Mouse (Mus musculus) layer of hippocampus, adult 18-20 months (tissue): ENCODE results near the gene Tdrd12. TPM values are rescaled to one million over a fixed set of nuclear protein-coding genes. Genes with fewer than 3 reads are reported as not detected.
A peak's percentile ranks its signal among the peaks of the same experiment; 100 is the strongest.
"Not testable (repeated sequence)": the region's sequence is repeated elsewhere in the genome, so short reads cannot be mapped to it uniquely, and the experiment has no call there.

Source experiments
- DNase-seq, 2 experiments: peaks; one replicate each; pipeline ENCODE4 v3.0.0; 2022; ENCODE audit warnings: low spot score in 2 of 2
- total RNA-seq, 2 experiments: library from RNA; stranded (reverse); gene quantifications; 2 replicates each; pipeline ENCODE4 v1.2.3; 2021

Tdrd12 gene
- total RNA-seq, 2 experiments from 2014 or later = 0.27 to 0.56 TPM

DNA sequence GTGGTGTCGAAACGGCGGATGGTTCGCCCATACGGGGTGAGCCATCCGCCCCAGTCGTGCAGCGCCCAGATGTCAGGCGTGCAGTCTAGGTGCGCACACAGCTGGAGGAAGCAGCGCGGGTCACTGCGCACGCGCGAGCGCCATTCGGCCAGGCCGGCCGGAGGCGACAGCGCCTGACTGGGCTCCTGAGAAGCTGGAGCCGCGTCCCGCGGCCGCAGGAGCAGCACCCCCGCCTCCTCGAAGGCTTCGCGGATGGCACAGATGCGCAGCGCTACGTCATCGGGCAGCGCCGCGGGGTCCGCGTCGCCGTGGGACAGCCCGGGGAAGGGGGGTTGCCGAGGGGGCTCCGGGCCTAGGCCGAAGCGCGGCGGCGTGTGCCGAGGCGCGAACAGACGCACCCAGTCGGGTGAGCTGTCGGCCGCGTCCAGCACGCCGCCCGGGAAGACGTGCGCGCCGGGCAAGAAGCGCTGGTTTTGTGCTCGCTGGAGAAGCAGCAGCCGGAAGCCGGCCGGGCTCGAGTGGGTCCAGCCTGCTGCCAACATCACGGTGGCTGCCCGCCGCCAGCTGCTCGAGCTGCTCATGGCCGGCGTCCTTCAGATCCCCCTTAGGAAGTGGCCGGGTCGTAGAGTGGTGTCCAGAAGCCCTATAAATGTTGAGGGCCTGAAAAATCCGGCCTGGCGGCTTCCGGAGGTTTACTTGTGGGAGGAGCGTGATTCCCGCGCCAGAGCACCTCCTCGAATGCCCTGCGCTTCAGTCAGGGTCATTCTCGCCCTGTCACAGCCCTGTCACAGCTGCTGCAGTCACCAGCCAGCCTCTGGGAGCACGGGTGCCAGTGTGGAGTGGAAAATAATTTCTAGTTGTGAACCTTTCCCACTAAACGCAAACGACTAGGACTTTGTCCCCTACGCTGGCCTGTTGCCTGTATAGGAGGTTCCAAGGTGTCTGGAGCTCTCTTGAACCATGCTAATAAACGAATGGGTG is 18.0 kb upstream of the Tdrd12 start:
- peak; percentile 85 to 91 for DNase-seq

DNA sequence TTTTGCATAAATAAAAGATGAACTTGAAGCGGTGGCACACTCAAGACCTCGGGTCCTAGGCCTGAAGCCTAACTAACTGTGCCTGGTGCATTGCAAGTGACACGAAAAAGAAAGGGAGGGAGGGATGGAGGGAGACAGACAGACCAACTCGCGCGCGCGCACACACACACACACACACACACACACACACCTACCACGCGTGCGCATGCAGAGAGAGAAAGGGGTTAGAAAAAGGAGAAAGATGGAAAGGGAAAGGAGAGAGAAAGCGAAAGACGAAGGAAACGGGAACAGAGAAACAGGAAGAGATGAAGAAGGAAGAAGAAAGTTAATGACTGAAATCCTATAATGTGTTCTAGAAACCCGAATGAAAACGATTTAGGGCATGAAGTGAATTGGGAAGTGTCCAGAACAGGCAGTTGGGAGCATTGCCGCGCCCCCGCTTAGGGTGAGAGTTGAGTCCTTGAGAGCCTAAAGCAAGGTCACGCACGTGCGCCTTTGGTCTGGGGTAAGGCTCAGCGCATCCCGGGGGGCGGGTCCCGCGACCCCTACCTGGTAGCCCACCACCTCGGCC is 17.1 kb upstream of the Tdrd12 start:
- peak; percentile 12 to 61 for DNase-seq

DNA sequence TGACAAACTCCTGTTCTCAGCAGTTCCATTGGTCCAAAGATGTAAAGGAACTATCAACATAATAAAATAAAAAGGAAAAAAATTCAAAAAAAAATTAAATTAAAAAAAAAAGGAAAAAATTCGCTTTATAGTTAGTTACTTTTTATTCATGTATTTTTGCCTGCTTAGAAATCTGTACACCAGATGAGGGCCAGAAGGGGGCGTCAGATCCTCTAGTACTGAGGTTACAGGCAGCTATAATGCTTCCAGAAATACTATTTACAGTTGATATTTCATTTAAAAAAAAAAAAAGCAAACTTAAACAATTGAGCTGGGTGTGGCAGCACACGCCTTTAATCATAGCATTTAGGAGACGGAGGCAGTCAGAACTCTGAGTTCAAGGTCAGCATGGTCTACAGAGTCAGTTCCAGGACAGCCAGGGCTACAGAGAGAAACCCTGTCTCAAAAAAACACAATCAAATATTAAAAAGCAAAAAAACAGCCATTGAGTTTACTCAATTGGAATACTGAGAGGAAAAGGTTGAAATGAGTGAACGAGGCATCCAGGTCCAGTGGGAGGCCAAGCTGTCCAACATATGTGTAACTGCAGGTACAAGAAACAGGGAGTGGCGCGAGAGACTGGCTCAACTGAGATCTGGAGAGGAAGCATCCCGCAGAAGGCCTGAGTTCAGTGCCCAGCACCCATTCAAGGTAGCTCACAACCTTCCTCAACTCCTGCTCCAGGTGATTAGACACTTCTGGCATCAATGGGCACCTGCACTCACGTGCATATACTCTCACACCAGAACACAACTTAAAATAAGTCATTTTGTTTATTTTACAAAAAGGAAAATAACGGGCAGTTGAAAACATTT is 16.4 kb upstream of the Tdrd12 start:
- peak in 1 of 2 experiments; percentile 57 for DNase-seq

DNA sequence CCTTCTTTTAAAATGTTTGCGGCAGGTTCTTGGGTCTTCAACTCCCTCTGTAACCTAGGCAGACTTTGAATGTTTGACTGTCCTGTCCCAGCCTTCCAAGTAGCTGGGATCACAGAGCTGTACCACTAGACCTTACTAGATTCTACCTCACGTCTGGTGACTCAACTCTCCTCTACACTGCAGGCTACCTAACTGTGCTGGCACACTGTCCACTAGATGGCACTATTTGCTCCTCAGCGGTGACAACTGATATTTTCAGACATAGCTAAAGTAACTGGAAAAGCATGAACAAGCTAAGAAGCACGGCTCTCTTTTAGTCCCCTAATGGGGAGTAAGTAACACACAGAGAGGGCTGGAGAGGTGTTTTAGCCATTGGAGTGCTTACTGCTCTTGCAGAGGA is 8.3 kb upstream of the Tdrd12 start:
- peak; percentile 12 to 78 for DNase-seq

DNA sequence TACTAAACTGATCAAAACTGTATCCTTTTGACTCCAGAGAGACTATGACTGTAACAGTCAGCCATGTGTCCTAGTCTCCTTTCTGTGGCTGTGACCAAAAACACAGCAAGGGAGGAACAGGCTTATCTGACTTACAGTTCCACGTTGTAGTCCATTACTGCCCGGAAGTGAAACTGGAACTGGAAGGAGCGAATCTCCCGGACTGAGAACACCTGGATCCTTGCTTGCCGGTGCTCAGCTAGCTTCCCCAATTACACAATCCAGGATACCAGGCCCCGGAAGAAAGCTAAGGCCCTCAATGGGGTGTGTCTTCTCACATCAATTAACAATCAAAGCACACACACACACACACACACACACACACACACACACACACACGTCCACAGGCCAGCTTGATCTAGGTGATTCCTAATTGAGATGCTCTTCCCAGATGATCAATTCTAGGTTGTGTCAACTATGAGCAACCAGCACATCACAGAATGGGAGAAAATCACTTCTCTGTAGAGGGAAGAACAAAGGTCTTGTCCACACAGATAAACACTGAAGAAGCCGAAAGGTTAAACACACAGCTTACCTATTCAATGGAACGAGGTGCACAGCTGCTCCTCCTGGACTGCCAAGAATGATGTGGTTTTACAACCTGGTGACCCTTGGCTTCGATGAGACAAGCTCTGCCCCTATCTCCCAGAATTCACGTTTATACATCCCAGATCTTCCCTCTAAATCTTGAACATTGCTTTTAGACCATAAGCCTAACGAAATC is 1.6 kb downstream of the Tdrd12 start:
- DNase-seq = no peak

DNA sequence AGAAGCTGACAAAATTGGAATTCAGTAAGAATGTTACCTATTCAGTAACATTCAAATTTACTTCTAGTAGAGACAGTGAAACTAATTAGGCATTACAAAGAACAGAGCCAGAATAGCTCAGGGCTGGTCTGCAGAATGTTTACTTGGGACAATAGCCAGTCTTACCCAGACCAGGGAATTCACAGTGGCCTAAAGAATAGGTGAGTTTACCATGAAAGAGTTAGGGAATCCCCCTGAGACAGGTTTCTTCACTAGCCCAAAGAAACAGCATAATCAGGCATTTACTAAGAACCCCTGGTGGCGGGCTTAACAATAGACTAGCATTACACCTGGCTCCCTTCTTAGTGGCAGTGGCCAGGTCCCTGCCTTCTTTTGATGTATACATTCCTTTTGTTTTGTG is 7.0 kb downstream of the Tdrd12 start:
- not testable (repeated sequence) for DNase-seq

DNA sequence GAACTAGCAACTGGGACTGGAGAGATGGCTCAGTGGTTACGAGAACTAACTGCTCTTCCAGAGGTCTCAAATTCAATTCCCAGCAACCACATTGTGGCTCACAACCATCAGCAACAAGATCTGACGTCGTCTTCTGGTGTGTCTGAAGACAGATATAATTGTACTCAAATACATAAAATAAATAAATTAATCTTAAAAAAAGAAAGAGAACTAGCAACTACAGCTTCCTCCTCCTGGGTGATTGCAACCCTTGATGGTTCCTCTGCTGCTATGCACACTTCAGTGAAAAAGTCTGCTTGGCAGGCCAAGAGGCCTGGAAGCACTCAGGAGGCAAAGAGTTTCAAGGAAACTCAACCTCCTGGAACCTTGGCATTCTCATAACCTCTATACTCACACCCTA is 7.5 kb downstream of the Tdrd12 start:
- DNase-seq = no peak

DNA sequence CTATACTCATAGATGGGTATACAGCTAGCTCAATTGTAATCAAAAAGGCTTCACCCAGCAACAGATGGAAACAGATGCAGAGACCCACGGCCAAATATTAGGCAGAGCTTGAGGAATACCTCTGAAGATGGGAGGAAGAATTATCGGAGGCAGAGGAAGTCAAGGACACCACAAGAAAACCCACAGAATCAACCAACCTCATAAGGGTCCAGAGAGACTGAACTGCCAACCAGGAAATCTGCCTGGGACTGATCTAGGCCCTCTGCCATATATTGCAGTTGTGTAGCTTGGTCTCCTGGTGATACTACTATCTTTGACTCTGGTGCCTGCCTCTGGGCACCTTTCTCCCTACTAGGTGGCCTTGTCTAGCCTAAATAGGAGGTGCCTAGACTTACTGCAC is 10.8 kb downstream of the Tdrd12 start:
- no peak for DNase-seq

DNA sequence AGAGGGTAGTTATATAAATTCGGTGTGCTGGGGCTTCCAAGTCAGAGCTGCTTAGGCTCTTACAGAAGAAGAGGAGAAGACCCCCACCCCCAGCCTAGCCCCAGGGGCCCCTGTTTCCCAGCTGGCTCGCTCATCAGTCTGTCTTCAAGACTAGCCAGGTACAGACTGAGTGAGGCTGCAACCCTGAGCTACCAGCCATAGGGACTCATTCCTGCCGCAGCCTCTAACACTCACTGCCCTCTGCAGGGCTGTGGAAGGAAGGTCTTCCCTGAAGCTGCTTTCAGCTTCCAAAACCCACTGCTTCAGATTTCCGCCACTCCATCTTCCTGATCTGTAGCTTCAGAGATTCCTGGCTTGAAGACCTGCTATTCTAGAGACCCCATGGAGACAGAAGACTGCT is 35.5 kb downstream of the Tdrd12 start:
- DNase-seq = peak in 1 of 2 experiments; percentile 33

DNA sequence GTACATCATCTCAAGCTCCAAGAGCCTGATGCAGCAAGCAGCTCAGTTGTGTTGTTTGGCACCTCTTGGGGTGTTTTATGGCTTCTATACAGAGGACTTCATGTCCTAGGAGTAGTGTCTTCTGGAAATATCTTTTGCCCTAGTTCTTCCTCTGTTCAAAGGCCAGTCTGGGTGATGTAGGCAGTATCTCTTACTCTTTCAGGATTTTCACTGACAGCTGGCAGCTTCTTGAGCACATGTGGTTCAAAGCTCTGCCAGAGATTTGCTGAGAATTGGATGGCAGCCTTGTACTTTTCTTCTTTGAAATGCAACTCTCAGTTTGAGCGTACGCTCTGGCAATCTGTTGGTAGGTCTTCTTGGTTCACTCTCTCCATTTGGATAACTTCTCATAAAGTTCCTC is 40.0 kb downstream of the Tdrd12 start:
- DNase-seq = peak; percentile 22 to 25

DNA sequence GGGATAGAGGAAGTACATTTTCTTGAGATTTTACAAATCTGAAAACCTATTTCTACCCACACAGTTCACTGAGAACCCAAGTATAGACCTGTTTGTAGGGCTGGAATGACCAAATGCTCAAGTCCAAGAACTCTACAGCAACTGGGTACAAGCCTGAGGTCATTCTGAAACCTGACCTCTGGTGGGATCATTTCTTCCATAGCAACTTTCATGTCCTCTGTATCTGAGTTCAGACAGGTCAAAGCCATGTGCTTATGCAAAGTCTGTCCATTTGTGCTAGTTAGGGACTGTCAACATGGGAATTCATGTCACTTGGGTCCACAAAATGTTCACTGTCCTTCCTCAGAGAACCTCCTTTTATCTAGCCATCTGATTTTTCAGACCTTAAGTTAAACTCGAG is 46.5 kb downstream of the Tdrd12 start:
- no peak for DNase-seq

DNA sequence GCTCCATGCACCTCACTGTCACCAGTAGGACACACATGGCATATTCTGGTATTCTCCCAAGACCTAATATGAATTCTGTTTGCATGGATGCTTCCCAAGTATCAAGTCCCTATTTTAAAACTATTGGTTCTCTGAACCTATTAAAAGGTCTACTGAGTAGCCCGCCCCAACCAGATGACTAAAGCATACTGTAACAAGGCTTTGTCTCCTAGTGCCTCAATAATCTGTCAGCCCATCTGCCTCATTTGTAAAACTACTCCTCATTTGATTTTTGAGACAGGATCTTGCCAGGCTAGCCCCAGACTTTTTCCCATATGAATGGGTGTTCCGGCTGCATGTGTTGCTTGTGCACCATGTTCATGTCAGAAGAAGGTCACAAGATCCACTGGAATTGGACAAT is 47.4 kb downstream of the Tdrd12 start:
- DNase-seq = peak in 1 of 2 experiments; percentile 63

DNA sequence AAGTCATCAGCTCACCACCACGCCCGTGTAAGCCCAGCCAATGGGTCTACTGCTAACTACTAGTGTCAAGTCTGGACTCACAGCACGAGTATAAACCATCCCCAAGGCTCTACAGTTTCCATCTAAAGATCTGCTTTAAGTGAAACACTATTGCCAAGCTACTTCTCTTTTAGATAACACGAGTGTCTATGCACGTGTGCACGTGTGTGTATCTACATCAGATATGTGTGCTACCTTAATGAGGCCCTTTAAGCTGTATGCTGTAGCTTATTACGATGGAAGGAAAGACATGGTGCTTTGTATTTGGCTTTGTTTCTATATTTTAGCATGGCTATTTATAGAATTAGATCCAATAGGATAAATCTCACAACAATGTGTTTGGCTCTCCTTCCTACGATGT is 51.0 kb downstream of the Tdrd12 start:
- no peak for DNase-seq

DNA sequence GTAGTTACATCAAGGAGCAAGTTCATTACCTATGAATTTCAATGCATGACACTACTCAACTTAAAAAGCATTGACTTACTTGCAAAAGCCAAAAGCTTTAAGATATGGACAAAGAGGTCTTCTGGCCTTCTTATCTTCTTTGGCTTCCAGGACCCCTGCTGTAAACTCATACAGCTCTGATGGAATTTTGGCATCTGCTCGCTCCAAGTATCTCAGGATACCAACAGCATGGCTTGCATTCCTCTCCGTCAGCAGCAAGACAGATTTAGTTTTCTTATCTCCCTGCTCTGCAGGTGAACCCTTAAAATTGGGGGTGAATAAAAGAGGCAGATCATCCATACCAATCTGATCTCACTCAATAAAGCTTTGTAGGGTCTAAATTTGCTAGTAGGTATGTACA is 52.4 kb downstream of the Tdrd12 start:
- DNase-seq = no peak

DNA sequence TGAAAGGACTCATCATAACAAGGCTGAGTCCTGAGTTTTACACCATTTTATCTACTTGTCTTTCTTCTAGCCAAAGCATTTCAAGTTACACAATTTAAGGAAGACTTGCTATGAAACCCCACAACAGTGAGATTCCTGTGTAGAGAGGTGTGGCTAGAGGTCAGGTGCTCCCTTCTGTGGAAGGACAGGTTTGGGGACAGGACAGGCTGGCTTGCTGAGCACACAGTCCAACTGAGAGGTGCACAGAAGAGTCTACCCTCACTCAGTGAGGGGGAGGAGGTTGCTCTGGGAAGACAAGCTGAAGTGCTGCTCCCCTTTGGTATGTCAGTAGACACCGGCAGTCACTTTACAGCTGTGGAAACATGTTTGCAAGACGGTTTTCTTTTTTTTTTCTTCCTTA is 61.1 kb downstream of the Tdrd12 start:
- no peak for DNase-seq

DNA sequence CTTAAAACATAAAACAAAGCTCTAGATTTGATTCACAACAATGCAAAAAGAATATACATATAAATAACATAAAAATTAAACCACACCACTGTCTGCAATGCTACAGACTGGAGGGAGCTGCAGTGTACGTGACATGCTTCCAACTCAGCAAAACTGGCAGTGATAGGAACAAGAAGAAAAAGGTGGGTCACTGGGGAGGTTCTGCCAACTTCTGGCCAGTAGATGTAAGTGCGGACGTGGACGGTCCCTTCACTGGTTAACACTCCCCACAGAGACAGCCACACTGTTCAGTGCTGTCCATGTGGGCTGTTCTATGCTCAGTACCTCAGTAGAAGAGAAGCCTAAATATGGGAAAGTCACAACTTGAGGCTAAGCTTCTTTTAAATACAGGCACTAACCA is 66.8 kb downstream of the Tdrd12 start:
- DNase-seq = no peak

DNA sequence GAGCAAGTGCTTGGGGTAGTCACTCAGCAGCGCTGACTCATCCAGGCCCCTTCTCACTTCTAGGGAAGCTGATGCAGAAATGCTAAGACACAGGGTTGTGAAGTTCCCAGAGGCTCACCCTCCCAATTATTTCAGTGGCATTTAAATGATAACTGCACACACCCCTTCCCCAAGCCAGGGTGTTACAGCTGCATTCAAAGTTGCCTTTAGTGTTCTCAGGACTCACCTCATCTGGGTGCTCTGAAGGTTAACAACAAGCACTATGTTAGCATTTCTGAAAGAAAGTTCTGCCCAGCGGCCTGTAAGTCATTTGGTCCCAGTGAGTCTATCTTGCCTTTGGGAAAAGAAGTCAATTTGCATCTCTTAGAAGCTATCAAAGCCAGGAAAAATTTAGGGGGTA is 69.7 kb downstream of the Tdrd12 start:
- no peak for DNase-seq

DNA sequence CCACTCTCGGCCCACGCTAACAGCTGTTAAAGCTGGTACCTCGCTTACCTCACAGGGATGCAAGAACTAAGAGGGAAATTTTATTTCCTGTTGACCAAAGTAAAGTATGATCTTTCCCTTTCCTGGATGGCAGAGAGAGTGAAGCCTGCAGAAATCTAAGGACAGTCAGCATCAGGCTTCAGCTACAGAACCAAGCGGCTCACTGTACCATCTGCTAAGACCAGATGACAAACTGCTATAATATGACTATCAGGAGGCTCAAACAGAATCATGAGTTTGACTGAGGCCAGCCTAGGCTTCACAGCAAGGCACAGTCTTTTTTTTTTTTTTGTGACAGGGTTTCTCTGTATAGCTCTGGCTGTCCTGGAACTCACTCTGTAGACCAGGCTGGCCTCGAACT is 72.5 kb downstream of the Tdrd12 start:
- DNase-seq = peak; percentile 25 to 66

DNA sequence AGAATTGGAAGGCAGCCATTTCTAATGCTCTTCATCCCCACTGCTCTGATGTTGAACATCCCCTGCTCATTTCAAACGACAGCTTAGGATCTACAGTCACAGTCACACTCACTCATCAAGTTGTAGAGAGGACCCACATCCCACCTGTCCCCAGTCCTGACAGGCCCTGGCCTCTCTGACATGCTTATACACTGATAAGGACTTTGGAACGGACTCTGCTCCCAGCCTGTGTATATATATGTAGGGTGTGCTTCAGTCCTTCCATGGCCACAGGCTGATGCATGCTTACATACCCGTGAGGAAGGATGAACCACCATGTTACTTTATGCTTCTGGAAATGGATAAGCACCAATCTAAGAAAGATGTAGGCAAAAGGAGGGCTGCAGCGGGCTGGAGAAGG is 76.6 kb downstream of the Tdrd12 start:
- DNase-seq = no peak

DNA sequence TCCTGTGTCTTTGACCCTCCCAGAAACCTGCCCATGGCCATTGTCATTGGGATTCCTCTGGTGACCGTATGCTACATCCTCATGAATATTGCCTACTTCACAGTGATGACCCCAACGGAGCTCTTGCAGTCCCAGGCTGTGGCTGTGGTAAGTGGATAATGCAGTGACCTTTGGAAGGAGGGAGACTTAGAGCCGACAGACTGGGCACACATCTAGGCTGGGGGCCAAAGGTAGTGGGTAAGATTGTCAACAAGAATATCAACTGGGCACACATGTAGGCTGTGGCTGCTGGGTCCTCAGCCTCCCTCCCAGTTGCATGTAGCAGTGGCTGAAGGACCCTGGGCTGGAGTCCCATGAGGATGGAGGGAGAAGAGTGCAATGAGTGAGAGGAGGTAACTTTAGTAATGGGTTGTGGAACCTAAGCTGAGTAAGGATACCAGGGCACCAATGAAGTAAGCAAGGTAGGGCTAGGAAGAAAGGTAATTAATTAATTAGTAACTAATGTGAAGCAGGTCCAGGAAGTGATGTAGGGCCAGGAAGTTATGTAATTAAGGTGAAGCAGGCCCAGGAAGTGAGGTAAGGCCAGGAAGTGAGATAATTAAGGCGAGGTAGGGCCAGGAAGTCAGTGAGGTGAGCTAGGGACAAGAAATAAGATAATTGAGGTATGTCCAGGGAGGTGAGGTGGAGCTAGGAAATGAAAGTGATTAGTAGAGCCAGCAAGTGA is 81.3 kb downstream of the Tdrd12 start:
- no peak for DNase-seq
